Mouse (Mus musculus) heart, postnatal 10 days (tissue): ENCODE measurements around the gene 1700016D06Rik. TPM values are rescaled to one million over a fixed set of nuclear protein-coding genes. Genes with fewer than 3 reads are reported as not detected.

Experiments used
- DNase-seq, 2 experiments: peaks; one replicate each; pipeline ENCODE4 v3.0.0; 2021
- intact Hi-C: fragments of 180-260 bp; cut with DNase I; formaldehyde crosslinking; loops from one replicate; pipeline ENCODE4 v1.15.1; 2025
- total RNA-seq, 2 experiments: library from RNA; stranded (reverse); gene quantifications; 2 replicates each; pipeline ENCODE4 v1.2.3; 2021

Gene 1700016D06Rik
- not detected for total RNA-seq

DNA sequence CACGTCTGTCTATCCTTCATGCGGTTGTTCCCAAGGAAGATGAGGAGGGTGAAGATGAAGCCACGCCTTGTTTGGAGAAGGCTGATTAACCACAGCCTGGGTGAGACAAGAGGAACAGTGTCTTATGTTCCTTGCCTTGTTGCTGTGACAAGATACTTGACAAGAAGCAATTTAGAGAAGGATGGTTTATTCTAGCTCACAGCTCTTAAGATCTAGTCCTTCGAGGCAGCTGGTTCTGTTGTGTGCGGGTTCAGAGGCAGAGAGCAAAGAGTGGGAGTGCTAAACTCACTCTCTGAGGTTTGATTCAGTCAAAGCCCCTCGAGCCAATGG lies at the start of gene 1700016D06Rik:
TSS of gene 1700016D06Rik (minus strand) at position 31 of the 330 bp plus-strand sequence.
- DNase-seq = no peak
- intact Hi-C loops = loop anchor here (2.0 to 5.0 kb wide), 3 partner anchors 69 to 152 kb away; no protein-coding TSS in a partner anchor

DNA sequence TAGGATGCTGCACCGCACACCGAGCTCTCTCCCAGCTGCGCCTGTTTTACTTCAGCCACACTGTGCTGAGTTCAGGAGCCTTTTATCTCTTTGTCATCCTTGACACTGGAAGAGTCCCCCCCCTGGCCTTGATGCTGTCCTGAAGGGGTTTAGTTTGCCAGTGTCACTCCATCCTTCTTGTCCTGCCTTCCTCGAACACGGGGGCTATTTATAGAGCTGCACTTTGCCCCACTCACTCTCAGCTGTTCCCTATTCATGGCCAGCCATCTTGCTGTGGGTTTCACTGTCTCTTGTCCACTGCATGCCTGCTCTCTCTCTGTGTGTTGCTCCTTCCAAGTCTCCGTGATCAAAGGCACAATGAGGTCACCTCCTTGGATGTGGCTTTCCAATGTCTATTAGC lies 48.6 kb upstream of the 1700016D06Rik start:
- intact Hi-C loops = no loop called here
- DNase-seq = peak; percentile 51 to 57

DNA sequence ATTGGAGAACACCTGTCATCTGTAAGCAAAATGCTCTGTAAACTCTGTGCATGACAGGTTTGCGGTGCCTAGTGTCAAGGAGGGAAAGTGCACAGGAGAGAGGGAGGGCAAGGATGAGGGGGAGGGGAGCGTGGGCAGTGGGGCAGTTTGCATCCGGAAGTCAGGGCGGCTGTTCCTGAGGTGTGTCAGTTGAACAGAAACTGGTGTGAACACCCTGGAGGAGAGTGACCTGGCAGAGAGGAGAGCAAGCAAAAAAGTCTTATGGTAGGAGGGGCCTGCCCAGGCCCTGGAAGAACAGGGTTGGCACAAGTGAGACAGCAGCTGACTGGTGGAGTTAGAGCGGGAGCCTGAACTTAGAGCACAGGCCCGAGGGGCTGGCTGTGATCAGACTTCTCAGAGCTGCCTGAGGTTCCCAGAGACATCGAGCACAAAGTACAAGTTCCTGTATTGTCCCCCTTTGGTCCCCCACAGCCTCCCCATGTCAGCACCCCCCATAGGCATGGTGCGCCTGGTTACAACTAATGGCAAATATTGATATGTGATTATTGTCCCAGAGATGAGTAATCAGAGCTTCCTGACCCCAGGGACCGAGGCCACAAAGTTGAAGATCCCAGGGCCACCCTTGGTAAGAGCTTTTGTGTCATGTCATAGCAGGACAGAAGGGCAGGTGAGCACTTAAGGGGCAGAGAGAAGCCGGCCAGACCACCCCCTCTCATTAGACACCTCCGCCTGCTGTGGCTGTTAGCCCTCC lies 46.2 kb upstream of the 1700016D06Rik start:
- intact Hi-C loops = no loop called here
- peak; percentile 45 to 59 for DNase-seq

DNA sequence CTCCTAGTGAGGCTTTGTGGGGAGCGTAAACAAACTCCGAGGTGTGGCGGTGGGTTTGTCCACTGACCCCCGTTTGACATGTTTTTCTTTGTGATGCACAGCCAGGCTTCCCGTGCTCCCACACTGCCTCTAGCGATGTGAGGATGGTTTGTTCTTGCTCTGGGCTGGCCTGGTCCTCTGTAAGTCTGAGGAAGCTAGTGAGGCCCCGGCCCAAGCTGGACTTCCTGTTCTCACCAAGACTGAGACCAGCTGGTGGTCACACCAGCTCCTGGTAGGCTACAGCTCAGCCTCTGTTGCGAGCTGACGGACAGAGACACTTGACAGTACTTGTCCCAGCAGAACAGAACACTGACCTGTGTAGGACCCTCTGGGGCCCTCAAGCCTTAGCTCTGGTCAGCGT lies 42.7 kb upstream of the 1700016D06Rik start:
- intact Hi-C loops = no loop called here
- DNase-seq = no peak

DNA sequence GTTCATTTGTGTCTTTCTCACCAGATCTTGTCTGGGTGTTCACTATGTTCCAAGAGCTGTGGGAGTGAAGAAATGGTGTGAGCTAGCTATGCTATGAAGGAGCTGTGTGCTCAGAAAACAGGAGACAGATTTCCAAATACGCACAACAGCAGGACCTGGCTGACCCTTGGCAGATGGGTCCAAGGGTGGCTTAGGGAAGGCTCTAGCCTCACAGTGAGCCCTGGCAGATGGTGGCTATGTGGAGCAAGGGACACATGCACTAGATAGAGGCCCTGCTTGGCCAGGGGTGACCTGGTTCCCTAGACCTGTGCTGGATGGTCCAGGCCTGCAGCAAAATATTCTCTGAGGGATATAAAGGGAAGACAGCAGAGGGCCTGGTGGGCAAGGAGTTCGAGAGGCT lies 40.0 kb upstream of the 1700016D06Rik start:
- intact Hi-C loops = no loop called here

DNA sequence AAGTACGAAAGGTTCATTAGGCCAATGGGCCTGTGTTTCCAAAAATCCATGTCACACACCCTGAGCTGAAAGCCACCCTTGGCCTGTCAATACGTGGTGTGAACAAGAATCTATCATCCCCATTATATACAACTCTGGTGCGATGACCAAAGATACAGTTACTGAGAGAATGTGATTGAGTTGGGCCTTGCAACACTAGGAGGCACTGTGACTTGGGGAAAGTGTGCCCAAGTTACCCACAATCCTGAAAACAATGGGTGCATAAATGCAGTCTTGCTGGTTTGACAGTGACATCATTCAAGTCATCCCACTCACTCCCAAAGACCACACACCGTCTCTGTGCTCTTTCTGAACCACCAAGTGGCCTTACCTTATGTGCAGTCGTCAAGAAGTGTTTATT lies 38.2 kb upstream of the 1700016D06Rik start:
- intact Hi-C loops = no loop called here
- DNase-seq = no peak

More for the DNA sequence above, 40.0 kb upstream of the 1700016D06Rik start:
- DNase-seq = no peak

DNA sequence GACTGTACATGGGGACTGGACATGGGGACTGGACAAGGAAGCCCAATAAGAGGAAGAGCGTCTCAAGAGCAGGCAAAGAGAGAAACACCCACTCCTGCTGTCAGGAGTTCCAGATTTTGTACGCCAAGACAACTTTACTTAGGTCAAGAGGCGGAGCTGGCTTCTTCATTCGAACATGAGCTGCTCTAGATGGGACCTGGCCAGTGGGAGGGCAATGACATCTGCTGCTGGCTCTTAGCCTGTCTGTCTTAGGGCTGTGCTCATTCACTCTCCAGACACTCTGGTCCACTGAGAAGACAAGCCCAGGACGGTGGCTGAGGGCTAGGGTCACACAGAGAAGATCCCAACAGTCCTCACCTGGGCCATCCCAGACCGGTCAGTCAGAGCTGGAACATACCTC lies 36.2 kb upstream of the 1700016D06Rik start:
- DNase-seq = peak in 1 of 2 experiments; percentile 30
- intact Hi-C loops = no loop called here

DNA sequence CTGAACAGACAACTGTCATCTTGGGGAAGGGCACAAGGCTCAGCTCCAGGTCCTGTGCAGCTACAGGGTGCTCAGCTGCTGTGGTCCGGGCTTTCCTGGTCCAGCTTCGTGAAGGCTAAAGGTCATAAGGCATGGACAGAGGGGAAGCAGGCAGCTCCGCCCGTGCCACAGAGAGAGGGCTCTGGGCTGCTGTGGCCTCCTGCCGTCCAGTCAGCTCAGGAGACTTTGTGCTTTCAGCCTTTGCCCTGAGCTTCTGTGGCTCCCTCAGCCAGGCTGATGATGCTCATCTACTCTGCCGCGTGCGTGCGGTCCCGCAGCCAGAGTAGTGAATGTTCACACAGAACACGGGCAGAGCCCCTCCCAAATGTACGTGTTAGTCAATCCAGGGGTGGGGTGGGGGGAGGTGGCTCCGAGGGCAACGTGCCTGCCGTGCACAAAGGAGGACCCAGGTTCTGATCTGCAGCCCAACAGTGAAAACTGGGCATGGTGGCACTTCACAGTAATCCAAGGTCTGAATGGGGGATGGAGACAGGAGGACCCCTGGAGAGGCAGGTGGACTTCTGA lies 34.9 kb upstream of the 1700016D06Rik start:
- DNase-seq = no peak
- intact Hi-C loops = no loop called here

DNA sequence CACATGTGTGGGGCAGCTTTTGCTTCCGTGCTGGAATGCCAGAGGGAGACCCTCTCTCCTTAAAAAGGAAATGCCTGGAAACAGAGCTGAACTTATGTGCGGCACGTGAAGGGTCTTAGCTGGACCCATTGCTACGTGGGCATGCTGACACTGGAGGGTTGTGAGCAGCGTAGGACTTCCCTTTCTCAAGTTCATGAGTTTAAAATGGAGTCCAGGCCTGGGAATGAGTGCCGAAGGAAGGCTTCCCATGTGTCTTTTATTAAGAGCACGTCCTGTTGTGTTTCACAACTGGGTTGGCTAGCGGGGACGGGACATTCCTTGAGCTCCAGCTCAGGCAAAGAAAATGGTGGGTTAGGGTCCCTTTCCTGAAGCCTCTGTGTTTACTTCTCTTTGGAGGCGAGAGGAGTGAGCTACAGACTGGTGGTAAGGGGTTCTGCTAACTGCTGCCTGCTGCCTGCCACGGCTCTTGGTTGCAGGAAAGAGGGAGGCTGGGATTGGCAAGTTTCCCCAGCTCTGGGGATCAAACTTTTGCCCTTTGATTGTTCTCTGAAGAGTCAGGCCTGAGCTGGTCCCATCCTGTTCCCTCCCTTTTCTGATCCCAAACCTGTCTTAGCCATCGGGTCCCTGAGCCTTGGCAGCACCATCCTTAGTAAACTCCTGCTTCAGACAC lies 29.5 kb upstream of the 1700016D06Rik start:
- no peak for DNase-seq
- intact Hi-C loops = no loop called here

DNA sequence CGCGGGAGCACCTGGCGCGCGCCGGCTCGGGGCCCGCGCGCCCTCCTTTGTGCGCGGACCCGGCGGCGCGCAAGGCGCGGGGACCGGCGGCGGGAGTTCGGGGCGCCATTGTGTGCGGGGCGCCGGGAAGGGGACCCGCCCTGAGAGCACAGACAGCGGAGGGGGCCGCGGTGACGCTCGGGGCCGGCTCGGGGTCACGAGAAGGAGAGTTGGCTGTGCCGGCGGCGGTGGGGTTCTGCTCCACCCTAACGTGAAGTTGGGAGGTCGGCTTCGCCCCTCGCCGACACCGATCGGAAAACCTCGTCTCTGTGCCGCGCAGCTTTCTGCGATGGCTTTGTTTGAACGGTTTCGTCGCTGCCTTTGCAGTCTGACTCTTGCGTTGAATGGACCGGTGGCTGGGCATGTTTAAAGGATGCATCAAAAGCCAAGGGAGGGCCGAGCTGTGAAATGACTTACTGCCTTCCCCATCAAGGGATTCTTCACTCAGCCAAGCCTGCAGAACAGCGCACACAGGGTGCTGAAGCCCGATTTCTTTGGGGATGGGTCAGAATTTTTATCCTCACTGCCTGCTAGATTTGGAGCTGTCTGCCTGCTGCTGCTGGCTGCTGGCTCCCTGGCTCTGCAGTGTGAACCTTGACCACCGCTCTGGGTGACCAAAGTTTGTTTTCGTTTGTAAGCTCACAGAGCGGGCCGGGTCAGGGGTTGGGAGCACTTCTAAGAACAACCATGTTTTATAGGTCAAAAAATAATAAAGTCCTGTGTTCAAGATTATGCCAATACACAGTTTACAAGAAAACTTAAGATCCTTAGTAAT lies 27.8 kb upstream of the 1700016D06Rik start:
- no peak for DNase-seq
- intact Hi-C loops = no loop called here

DNA sequence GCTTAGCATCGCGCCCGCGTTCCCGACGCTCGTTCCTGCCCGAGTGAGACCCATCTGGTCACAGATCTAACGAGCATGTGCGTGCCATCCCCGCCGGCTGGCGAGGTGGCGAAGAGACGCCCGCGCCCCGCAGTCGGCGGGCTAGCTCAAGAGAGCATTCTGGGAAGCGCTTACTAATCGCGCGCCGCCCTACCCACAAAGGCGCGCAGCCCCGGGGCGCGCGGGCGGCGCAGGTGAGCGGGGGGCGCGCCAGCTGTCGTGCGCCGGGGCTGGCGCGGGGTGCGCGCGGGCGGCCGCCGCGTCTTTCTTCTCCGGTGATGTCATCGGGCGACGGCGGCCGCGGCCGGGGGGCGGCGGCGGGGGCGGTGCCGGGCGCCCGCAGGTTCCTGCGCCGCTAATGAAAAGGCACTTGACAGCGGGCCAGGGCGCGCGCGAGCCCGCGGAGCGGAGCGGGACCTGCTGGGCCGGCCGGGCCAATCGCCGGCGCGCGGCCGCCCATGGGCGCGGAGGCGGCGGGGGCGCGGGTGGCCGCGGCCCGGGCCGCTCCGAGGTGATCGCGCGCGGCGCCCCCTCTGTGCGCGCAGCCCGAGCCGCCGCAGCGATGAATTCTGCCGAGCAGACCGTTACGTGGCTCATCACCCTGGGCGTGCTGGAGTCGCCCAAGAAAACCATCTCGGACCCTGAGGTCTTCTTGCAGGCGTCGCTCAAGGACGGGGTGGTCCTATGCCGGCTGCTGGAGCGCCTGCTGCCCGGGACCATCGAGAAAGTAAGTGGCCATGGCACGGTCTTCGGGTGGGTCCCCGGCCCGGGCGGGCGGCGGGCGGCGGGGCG lies 27.0 kb upstream of the 1700016D06Rik start, which contains the start of gene Arhgef7:
TSS of gene Arhgef7 (plus strand) at position 71 of the 831 bp plus-strand sequence.
- DNase-seq = peak; percentile 74 to 76
- intact Hi-C loops = no loop called here

DNA sequence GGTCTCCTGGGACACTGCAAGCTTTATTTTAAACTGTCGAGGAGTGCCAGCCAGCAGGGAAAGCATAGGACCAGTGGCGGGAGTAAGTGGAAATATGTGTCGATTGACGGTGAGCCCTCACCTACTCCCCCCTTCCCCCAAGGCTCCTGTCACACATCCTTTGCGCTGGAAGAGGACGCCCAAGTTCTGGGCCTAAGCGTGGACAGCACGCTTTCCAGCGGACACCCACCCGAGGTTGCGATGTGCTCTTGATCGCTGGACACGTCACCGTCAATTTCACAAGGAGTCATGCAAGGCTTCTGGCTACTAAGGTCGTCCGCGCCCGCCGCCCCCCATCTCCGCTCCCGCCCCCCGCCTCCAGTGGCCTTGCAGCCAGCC lies 26.4 kb upstream of the 1700016D06Rik start:
- intact Hi-C loops = no loop called here
- DNase-seq = peak in 1 of 2 experiments; percentile 44

DNA sequence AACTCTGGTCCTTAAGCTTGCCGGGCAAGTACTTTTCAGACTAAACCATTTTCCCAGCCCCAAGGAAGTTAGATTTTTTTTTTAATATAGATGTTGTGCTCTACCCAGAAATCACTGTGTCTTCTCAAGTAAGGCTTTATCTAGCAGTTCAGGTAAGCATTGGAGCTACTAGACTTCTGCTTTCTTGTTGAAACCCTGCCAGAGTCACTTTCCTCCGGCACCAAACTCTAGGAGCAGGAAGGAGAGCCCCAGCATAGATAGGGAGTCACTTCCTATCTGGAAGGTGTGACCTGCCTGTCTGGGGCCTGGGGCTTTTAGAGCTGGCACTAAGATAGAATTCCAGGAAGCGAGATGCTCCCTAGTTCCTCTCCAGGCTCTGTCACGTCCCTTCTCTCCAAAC lies 16.3 kb upstream of the 1700016D06Rik start:
- no peak for DNase-seq
- intact Hi-C loops = no loop called here

DNA sequence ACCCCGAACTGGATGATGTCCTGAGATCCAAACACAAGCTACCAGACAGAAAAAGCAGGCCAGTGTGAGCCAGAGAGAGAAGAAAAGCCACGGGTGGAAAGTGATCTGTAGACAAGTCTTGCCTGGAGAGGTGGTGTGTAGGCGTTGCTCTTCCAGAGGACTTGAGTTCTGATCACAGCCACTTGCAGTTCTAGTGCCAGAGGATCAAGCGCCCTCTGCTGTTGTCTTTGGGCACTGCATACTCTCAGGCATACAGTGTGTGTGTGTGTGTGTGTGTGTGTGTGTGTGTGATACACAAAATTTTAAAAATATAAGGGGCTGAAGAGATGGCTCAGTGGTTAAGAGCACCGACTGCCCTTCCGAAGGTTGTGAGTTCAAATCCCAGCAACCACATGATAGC lies 11.4 kb upstream of the 1700016D06Rik start:
- no peak for DNase-seq
- intact Hi-C loops = no loop called here

DNA sequence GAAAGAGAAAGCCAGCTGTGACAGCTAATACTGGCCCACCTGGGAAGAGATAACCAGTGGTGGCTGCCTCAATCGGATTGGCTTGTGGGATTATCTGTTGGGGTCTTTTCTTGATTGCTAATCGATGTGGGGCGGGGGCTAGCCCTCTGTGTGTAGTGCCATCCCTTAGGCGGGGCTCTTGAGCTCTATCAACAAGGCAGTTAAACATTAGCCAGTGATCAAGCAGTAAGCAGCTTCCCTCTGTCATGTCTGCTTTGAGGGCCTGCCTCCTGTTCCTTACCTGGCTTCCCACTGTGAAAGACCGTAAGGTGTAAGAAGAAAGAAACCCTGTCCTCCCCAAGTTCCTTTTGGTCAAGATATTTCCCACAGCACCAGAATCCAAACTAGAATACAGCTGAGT lies 9.6 kb upstream of the 1700016D06Rik start:
- intact Hi-C loops = no loop called here
- no peak for DNase-seq

DNA sequence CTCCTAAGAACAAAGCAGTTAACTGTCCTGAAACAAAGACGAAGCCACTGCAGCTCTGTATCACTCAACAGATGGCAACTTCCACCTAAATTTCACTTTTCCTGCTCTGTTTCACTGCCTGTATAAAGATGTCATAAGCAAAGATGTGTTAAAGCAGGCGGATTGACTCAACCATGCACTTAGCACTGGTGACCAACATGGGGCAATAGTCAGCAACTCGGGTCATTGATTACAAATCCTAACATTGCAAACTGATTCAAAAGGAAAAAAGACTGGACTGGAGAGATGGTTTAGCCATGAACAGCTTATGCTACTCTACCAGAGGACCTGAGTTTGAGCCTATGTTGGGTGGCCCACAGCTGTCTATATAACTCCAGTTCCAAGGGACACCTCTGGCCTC lies 8.7 kb upstream of the 1700016D06Rik start:
- intact Hi-C loops = no loop called here
- no peak for DNase-seq

DNA sequence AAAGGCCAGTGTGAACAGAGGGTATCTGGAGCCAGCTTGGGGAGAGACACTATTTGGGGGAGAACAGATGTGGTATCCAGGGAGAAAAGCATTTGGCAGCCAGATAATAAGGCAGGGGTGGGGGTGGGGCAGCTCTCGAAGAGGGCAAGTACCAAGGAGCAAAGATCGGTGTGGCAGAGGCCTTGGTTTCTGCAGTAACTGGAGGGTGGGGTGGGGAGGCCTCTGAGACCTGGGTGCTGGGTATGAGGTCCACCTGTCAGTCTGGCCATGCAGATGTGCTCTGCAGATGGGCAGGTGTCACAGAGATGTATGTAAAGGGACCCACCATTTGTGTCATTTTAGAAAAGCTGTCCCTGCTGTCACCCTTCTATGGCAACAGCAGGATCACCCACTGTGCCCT lies 8.0 kb upstream of the 1700016D06Rik start:
- intact Hi-C loops = no loop called here
- no peak for DNase-seq

DNA sequence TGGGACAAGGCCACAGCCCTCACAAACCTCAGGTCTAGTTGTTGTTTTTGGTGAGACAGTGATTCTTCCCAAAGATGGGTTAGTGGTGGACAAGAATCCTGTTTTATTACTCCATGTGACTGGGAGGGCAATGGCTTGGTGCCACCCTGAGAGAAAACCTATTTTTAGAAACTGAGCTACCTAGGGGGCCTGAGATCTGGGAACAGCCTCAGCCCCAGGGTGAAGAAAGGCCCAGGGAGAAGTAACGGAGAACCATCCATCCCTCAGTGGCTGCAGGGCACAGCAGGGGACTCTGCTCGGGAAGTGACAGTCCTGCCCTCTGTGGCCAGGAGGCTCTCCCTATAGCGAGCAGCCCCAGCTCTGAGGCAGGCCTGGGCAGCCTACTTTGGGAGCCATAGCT lies 6.8 kb upstream of the 1700016D06Rik start:
- DNase-seq = peak; percentile 64 to 69
- intact Hi-C loops = no loop called here

DNA sequence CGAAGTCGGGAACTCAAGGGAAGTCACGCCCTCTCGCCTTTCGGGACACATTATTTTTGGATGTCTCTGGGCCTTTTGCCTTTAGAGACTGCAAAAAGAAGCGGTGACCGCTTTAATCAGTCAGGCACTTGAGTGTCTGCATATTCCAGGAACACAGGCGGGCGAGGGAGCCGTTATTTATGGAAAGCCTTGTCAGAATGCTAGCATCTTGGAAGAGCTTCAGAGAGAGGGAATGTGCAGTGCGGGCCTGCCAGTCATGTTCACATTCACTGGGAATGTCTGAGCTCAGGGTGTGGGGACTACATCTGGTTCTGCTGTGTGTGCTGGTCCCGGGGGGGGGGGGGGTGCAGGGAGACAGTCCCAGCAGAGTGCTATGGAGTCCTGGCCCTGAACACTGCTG lies 5.0 kb upstream of the 1700016D06Rik start:
- DNase-seq = peak; percentile 79 to 85
- intact Hi-C loops = no loop called here

DNA sequence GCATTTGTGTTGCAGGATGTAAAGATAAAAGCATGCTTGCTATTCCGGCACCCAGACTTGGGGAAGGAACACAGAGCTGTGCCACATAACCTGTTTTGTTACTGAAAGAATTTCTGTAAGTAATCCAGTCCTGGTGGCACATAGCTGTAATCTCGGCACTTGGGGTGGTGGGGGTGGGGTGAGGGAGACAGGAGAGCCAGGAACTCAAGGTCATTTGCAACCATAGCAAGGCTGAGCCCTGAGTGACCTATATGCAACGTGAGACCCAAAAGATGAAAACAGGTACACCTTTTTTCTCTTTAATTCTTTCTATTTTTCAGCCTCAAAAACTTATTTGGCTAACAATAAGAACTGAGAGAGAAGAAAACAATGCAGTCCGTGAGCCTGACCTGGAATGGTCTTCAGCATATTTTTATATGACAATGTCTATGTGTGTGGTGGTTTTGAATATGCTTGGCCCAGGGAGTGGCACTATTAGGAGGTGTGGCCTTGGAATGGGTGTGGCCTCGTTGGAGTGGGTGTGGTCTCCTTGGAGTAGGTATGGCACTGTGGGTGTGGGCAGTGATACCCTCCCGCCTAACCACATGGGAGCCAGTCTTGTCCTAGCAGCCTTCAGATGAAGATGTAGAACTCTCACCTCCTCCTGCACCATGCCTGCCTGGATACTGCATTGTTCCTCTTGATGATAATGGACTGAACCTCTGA lies 4.0 kb upstream of the 1700016D06Rik start:
- DNase-seq = no peak
- intact Hi-C loops = loop anchor here (5.0 kb wide), 2 partner anchors 73 to 88 kb away; no protein-coding TSS in a partner anchor
